Mouse (Mus musculus) urinary bladder, postnatal 4 days (tissue): Measurements from ENCODE around the gene Poc1a.
A peak's percentile ranks its signal among the peaks of the same experiment; 100 is the strongest.

Source experiments
- DNase-seq, 2 experiments: peaks; one replicate each; pipeline ENCODE4 v3.0.0; 2021 to 2022; ENCODE audit warnings: low spot score in 2 of 2

The Poc1a gene

DNA sequence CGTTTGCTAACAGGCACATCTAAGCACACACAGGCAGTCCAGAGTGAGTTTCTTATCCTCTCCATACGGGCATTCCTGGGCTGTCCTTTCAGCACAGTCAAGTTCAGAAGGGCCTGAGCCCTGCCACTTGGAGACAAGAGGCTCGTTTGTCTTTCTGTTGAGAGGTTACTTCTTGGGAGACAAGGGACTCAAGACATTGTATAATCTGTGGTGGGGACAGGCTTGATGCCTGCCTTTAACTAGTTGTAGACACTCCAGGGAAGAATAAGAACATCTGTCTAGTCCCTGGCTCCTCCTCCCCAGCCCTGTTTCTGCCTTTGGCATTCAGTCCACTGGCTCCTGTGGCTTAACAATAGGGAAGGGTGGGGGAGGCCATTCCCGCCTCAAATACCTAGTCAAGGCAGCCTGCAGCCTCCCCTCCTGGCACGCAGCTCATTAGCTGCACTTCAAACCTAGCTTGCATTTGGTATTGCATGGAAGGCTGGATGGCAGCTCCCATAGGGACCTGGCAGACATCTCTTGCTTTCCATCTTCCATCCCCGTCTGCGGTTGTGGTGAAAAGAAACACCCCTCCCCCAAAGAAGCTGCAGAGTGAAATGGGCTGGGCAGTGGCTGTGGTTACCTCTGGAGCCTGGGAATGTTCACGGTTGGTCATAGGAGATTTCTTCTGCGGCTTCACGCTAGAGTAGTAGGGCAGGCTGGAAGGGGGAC lies 57.8 kb downstream of the Poc1a start:
- no peak for DNase-seq

DNA sequence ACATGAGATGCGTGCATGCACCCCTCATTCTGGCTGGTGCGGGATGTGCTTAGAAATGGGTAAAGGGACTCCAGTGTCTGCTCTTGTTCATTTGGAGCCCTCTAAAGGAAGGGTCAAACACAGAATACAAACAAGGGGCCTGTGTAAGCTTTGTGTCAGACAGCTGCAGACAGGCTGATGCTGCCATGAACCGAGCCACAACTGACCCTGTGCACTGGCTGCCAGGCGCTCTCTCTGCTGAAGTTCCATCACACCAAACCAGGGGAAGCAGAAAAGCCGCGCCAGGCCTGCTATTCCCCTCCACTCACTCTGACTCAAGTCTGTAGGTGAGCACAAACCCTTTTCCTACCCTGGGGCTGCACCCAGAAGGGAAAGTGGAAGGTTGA lies 58.3 kb downstream of the Poc1a start:
- DNase-seq, result no peak

DNA sequence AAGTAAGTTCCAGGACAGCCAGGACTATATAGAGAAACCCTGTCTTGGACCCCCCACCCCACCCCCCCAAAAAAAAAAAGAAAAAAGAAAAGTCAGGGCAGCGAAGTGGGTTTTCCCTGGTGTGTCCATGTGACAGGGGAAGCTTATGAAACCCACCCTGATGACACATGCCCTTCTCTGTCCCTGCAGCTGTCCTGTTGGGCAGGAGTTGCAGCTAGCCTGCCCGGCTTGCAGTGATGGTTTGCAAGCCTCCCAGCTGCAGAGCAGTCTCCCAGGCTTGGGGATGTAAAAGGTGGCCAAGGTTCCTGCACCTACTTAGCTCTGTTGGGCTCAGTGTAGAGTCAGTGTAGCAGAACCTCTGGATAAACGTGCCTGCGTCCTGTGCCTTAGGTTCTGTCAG lies 58.9 kb downstream of the Poc1a start:
- DNase-seq, result no peak

DNA sequence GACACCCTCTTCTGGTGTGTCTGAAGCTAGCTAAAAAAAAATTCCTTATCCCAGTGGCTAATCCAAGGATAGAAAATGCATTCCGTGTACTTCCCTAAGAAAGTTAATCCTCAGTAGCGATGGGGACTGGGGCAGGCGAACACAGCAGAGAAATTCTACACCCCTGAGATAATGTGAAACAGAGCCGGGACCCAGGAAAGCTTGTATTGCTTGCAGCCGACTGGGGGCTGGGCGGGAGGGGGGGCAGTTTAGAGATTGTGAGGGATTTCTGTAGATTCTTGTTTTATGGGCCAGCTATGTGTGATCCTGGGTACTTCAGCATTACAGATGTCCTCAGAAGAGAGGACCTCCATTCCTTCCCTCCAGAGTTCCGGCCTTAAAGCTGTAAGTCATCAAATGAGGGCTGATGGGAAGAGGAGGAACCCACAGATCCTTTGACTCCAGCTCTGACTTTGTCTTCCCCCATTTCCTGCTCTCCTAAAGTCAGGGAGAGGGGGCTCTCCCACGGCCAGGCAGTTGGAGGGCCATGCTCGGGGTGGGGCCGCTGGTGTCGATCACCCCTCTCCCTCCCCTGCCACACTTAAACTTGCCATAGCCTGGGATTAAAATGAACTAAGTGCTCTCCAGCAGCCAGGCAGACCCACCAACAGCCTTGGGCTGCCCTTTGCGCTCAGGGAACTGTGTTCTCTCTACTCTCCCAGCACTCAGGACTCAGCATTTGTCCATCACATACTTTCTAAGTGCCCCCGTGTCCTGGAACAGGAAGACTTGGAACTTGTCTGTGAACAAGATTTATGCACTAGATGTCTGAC lies 59.8 kb downstream of the Poc1a start:
- DNase-seq, result no peak

DNA sequence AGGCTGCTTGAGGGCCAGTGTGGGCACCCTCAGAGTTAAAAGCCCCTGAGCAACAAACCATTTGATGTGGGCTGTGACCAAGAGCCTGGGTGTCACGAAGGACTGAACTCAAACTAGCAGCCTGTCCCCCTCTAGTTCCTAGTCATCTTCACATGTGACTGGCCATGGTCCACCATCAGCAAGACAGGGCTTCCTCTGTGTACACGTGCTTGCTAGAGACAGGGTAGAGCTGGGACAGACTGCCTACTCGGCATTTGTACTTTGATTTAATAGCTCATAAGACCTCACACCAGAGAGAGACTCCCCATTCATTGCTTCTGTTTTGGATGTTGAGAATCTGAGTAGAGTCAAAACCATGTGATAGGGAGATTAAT lies 60.4 kb downstream of the Poc1a start:
- DNase-seq, result no peak

- no peak for DNase-seq
Observed at GRCm38 (mm10) chr9:106342573-106342972, 61.7 kb downstream of the Poc1a start.

GRCm38 (mm10) chr9:106345167-106345566 lies 64.3 kb downstream of the Poc1a start:
- DNase-seq, result peak; percentile 65 to 75

DNA sequence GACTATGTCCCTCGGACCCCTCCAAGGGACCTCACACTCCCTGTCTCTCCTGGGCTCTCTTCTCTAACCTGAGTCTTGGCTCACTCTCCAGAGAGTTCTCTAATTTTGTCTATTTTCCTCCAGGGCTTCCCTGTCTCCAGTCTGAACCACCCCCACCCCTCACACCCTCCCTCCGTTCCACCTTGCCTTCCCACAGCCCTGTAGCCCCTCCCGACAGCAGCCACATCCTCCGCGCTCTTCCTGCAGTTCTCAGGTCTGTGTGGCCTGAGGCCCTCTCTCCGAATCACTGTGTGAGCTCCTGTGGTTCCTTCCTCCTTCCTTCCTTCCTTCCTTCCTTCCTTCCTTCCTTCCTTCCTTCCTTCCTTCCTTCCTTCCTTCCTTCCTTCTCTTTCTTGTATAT lies 64.8 kb downstream of the Poc1a start:
- no peak for DNase-seq

DNA sequence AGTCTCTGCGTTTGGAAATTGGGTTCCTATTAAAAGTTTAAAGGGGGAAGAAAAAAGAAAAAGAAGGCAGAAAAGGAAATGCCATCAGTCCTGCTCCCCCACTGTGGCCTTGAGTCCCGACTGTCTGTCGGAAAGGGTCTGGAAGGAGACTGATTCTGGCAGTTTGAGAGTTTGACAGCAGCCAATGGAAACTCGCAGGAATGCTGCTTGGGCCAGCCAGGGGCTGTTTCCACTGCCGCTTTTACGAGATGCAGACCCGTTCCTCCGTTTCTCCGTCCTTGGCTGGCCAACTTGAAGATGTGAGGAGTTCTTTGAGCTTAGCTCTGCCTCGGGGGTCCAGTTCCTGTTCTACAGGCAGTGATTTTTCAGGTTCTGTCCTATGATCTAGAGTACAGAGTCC lies 67.4 kb downstream of the Poc1a start:
- DNase-seq, result no peak

- no peak for DNase-seq
Observed at GRCm38 (mm10) chr9:106349075-106349474, 68.2 kb downstream of the Poc1a start.

DNA sequence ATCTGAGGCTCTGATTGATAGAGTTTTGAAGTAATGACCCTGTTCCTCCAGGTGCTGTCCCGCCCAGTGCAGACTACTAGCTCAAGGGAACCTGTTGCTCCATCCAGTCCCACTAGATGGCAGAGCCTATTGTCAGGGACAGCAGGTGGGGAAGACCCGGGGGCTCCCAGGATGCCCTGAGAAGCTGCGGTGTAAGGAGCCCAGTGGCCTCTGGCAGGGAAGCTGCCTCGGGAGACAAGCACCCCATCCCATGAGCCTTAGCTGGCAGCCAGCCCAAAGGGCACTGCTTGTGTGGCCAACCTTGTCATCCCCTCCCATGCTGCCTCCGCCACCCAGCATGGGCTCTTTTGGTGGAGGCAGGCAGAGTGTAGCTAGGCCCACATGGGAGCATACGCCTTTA lies 70.3 kb downstream of the Poc1a start:
- DNase-seq, result no peak

DNA sequence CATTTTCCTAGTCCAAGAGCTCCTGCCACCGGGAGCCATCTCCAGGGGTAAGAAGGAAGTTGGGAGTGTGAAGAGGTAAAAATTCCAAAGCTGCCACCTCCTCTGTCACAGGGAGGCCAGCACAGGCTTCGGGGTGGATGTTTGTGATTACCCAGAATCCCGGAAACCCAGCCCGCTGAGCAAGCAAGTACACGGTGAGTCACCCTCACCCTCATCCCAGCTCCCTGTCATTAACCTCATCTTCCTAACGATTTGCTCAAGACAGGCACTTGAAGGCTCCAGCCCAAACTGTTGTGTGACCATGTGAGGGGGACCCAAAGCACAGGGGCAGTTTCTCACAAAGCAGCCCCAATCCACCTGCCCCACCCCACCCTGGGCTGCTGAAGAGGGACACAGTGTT lies 72.9 kb downstream of the Poc1a start:
- no peak for DNase-seq

- DNase-seq, result no peak
Observed at GRCm38 (mm10) chr9:106354810-106355209, 73.9 kb downstream of the Poc1a start.

DNA sequence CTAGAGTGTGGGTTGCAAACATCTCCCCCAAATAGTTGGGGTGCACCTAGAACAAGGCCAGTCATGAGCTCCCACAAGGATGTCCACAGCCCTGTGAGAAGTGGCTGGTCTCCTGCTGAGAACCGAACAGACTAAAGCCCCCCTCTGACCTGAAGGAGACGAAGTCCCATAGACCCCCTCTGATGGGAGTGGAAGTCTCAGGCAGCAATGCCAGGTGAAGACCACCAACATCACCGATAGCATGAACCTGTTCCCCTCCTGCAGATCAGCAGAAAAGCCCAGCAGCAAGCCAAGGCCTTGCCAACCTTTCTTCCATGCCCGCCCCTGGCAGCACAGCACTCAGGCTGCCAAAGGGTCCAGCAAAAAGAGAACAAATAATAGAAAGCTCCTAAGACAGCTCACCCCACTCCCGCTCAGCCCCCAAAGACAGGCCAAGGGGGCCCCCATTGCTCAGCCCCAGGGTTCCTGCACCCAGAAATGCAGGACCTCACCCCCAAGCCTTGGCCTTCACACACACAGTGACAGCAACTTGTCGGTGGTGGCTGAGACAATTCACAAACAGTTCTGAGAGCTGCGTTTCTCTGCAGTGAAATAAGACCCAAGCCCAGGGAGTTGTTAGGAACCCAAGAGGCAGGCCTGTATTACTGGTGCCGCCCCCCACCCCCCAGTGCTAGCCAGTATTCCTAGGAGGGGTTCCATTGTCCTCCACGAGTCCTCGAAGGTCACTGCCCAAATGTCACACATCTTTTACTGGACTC lies 74.5 kb downstream of the Poc1a start:
- DNase-seq, result no peak

DNA sequence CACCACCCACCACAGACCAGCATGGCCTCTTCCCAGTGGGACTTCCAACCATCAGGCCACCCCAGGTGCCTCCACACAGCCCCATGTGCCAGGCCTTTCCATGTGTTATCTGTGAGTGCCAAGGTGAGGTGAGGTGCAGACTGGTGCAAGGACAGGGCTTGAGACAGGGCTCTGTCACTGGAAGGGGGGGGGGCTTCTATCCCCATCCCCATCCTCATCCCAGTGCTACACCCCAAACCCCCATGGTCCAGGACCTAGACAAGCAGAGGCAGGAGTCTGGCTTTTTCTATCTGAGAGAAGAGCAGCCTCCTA lies 75.1 kb downstream of the Poc1a start:
- DNase-seq, result no peak

- no peak for DNase-seq
Observed at GRCm38 (mm10) chr9:106356323-106356844, 75.5 kb downstream of the Poc1a start.

GRCm38 (mm10) chr9:106357167-106357566 lies 76.3 kb downstream of the Poc1a start:
- DNase-seq, result no peak

DNA sequence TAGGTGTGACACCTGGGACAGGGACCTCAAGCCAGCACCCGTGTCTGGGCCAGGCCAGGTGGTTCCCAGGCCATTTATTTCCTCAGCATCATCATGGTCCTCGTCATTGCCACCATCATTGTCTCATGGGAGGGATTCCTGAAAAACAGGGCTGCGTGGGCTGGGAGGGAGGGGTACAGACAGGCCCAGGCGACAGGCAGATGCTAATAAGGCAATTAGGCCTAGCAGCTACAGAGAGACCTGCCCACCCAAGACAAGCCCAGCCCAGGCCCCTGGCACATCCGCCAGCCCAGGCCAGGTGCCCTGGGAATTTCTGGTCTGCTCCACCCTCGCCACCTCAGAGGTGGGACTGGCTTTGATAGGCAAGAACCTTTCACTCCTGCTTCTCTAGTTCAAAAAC lies 78.4 kb downstream of the Poc1a start:
- no peak for DNase-seq

- no peak for DNase-seq
Observed at GRCm38 (mm10) chr9:106361140-106361539, 80.3 kb downstream of the Poc1a start.

GRCm38 (mm10) chr9:106365333-106365732 lies 84.5 kb downstream of the Poc1a start:
- no peak for DNase-seq

DNA sequence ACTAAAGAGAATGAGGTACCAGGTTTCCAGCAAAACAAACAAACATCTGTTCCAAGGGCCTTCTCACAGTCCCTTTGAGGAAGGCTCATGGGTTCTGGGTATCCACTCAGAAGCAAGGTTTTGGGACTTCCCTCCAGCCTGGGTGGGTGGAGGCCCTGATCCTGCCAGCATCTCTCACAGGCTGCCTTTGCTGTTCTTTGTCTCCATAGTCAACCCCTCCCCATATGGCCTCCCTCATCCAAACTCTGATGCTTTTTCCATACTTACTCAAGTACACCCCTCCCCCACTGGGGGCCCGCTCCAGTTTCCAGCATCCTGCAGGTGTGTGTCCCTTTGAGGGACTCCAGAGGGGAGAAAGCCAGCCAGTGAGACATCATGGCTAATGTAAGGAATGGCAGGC lies 85.3 kb downstream of the Poc1a start:
- no peak for DNase-seq

- DNase-seq, result no peak
Observed at GRCm38 (mm10) chr9:106367001-106367400, 86.1 kb downstream of the Poc1a start.
